In the genomic region with DNA sequence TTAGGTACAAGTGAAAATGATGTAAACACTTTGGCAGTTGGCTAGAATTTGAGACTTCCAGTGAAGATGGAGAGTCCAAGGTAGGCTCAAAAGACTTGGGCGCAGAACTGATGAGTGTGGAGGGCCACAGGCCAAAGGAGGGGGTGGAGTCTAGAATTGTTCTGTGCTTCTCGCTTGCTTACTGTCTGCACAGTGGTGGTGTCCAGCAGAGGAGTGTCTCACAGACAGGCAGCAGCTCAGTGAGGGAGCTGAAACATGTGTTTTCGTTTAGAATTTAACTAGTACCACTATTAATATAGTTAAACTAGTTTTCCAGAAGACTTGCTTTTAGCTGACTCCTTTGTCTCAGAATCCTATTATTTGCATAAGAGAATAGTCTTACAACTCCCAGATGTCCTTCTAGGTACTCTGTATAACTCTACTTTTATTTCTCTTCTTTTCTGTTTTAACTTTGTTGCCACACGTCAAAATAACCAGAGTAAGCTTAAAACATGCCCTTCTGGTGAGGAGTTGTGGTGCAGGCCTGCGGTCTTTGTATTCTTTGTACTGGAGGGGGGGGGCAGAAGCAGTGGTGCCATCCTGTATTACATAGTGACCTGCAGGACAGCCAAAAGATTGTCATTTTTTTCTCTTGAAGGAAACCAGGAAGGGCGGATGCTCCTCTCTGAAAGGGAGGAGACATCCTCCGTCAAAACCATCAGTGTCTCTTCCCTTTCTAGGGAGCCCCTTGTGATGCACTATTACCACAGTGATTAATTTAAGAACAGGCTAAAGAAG, we compare ENCODE assay signal across 31 mouse cellular contexts.
DNase-seq lines count a peak whose midpoint lies in the region; ATAC-seq and TF ChIP-seq lines count a peak whose summit lies in the region.
"Had no signal": no experiment of that assay in that cellular context is flagged by ENCODE, and none has a peak within 500 bp of the region (broad histone marks: within the 10 kb centered on the region; RNA-seq: fewer than 3 reads in every experiment).

No protein-coding gene starts in this region.

- H3K4me1 ChIP-seq in lung, postnatal 0 days (ENCODE audit: insufficient read depth, low read depth, low read length), result no peaks in the 10 kb centered on the region
- no peaks in the 10 kb centered on the region for H3K4me1 ChIP-seq in kidney, embryonic 14.5 days (ENCODE audit: control insufficient read depth, insufficient read depth, low read length)
- H3K4me1 ChIP-seq: embryonic facial prominence, embryonic 12.5 days; forebrain, embryonic 10.5 days; forebrain, embryonic 15.5 days; heart, embryonic 13.5 days; hindbrain, embryonic 10.5 days; hindbrain, embryonic 15.5 days; limb, embryonic 15.5 days; liver, embryonic 13.5 days had no signal

- no peak for TF ChIP-seq CTCF in lung, postnatal 0 days (IDR thresholded peaks at IDR 0.05)

- peak; percentile 6 for DNase-seq in lung, postnatal 36 days
- DNase-seq in lung, postnatal 0 days (ENCODE audit: low spot score), result no peak
- DNase-seq in kidney, postnatal 14 days, result peak; percentile 15
- DNase-seq in layer of hippocampus, adult 18-20 months (ENCODE audit: low spot score in 2 of 2), result no peak
- DNase-seq in adrenal gland, adult 2 months, result no peak
- DNase-seq: adrenal gland, postnatal 10 days; B cell, adult 2 months; cerebellum, adult 8-10 months; cerebellum, postnatal 25 days; heart, postnatal 10 days; liver, embryonic 13.5 days; lung, adult 18-20 months; lung, postnatal 14 days; right cerebral cortex, adult 18-20 months; right cerebral cortex, postnatal 4 days; thymus, adult 18-20 months; thymus, postnatal 25 days had no signal

- no peaks in the 10 kb centered on the region for H3K36me3 ChIP-seq in lung, postnatal 0 days (ENCODE audit: insufficient read depth, low read length)
- H3K36me3 ChIP-seq in kidney, embryonic 14.5 days (ENCODE audit: control insufficient read depth, insufficient read depth, low read length), result no peaks in the 10 kb centered on the region
- H3K36me3 ChIP-seq: embryonic facial prominence, embryonic 12.5 days; forebrain, embryonic 10.5 days; forebrain, embryonic 15.5 days; heart, embryonic 13.5 days; hindbrain, embryonic 10.5 days; hindbrain, embryonic 15.5 days; limb, embryonic 15.5 days; liver, embryonic 13.5 days had no signal

- no peaks in the 10 kb centered on the region for H3K9me3 ChIP-seq in lung, postnatal 0 days (ENCODE audit: low read length)
- no peaks in the 10 kb centered on the region for H3K9me3 ChIP-seq in kidney, embryonic 14.5 days (ENCODE audit: control insufficient read depth, low read length)
- H3K9me3 ChIP-seq: embryonic facial prominence, embryonic 12.5 days; forebrain, embryonic 10.5 days; forebrain, embryonic 15.5 days; heart, embryonic 13.5 days; hindbrain, embryonic 10.5 days; hindbrain, embryonic 15.5 days; limb, embryonic 15.5 days; liver, embryonic 13.5 days had no signal

- H3K9ac ChIP-seq in lung, postnatal 0 days (replicated peaks; ENCODE audit: low read depth), result no peak overlapping the region
- no peak overlapping the region for H3K9ac ChIP-seq in kidney, embryonic 14.5 days (ENCODE audit: low read depth, low read length)
- H3K9ac ChIP-seq: embryonic facial prominence, embryonic 12.5 days; forebrain, embryonic 15.5 days; heart, embryonic 13.5 days; hindbrain, embryonic 15.5 days; limb, embryonic 15.5 days; liver, embryonic 13.5 days had no signal

- H3K4me3 ChIP-seq in lung, postnatal 0 days (ENCODE audit: low read depth, low read length), result no peak overlapping the region
- H3K4me3 ChIP-seq in kidney, embryonic 14.5 days (ENCODE audit: low read length), result no peak overlapping the region
- H3K4me3 ChIP-seq: embryonic facial prominence, embryonic 12.5 days; forebrain, embryonic 10.5 days; forebrain, embryonic 15.5 days; heart, embryonic 13.5 days; hindbrain, embryonic 10.5 days; hindbrain, embryonic 15.5 days; left cerebral cortex, adult 2 months; limb, embryonic 15.5 days; liver, embryonic 13.5 days had no signal

- H3K4me2 ChIP-seq in lung, postnatal 0 days (replicated peaks; ENCODE audit: low read depth, low read length), result no peak overlapping the region
- H3K4me2 ChIP-seq in kidney, embryonic 14.5 days (replicated peaks; ENCODE audit: low read depth, low read length), result no peak overlapping the region
- H3K4me2 ChIP-seq: embryonic facial prominence, embryonic 12.5 days; forebrain, embryonic 15.5 days; heart, embryonic 13.5 days; hindbrain, embryonic 15.5 days; limb, embryonic 15.5 days; liver, embryonic 13.5 days; midbrain, embryonic 11.5 days had no signal

- no peak for TF ChIP-seq EP300 in lung, postnatal 0 days (IDR thresholded peaks at IDR 0.05)

- H3K27me3 ChIP-seq in lung, postnatal 0 days (replicated peaks; ENCODE audit: insufficient read depth, low read length), result no peaks in the 10 kb centered on the region
- H3K27me3 ChIP-seq in kidney, embryonic 14.5 days (ENCODE audit: control insufficient read depth, insufficient read depth, low read length), result no peaks in the 10 kb centered on the region
- H3K27me3 ChIP-seq: embryonic facial prominence, embryonic 12.5 days; forebrain, embryonic 15.5 days; heart, embryonic 13.5 days; hindbrain, embryonic 15.5 days; limb, embryonic 15.5 days; liver, embryonic 13.5 days had no signal

- 74% methylated on average over 7 of the region's 7 CpGs for WGBS in lung, postnatal 0 days
- WGBS in kidney, embryonic 14.5 days, result 81% methylated on average over 7 of the region's 7 CpGs

- no peak for ATAC-seq in lung, postnatal 0 days
- ATAC-seq in kidney, embryonic 14.5 days (ENCODE audit: low FRiP score, low TSS enrichment), result peak; percentile 68; the same call in 1 of the 2 replicates
- no peak for ATAC-seq in erythroid progenitor cell, adult 5-6 weeks (replicated peaks; ENCODE audit: low FRiP score, poor library complexity, severe bottlenecking)
- ATAC-seq: activated CD4-positive, CD25-positive, alpha-beta regulatory T cell, adult 4 months; forebrain, embryonic 15.5 days; midbrain, embryonic 16.5 days had no signal

- H3K27ac ChIP-seq in lung, postnatal 0 days (ENCODE audit: low read length), result no peak overlapping the region
- H3K27ac ChIP-seq in kidney, embryonic 14.5 days (ENCODE audit: low read depth, low read length), result no peak overlapping the region
- H3K27ac ChIP-seq: embryonic facial prominence, embryonic 12.5 days; forebrain, embryonic 10.5 days; forebrain, embryonic 15.5 days; heart, embryonic 13.5 days; hindbrain, embryonic 10.5 days; hindbrain, embryonic 15.5 days; left cerebral cortex, adult 2 months; limb, embryonic 15.5 days; liver, embryonic 13.5 days; stomach, postnatal 0 days had no signal

Comparison
In these comparisons a context has a peak if more than half of its experiments do, and no peak if none do; other contexts are left out.
1. DNase-seq: peak in lung, postnatal 36 days (single experiment) and kidney, postnatal 14 days (single experiment); none in lung, postnatal 0 days (single experiment), layer of hippocampus, adult 18-20 months (0 of 2) and adrenal gland, adult 2 months (single experiment).